Mouse (Mus musculus) hindbrain, postnatal 0 days (tissue): ENCODE data around the gene Astn1. TPM values are rescaled to one million over a fixed set of nuclear protein-coding genes. Genes with fewer than 3 reads are reported as not detected.

Experiments used
- ATAC-seq: fragments of 200-750 bp; cut with Nextera tagmentation; 2 replicates; pipeline ENCODE4 v1.8.0; 2017; ENCODE audit warnings: mild to moderate bottlenecking, moderate TSS enrichment, moderate library complexity
- DNase-seq: peaks from one replicate; pipeline ENCODE4 v3.0.0-alpha.2; 2015; ENCODE audit warnings: low spot score
- H3K27ac ChIP-seq: fragments of 300-500 bp; sonication (generic); 2 replicates; pipeline ENCODE4 v1.5.1; 2014; ENCODE audit warnings: mild to moderate bottlenecking
- H3K27me3 ChIP-seq: fragments of 300-500 bp; sonication (generic); 2 replicates; pipeline ENCODE4 v1.6.1; 2014; ENCODE audit warnings: low read length, mixed read lengths; ENCODE audit not compliant: insufficient read depth
- H3K36me3 ChIP-seq: fragments of 300-500 bp; sonication (generic); 2 replicates; pipeline ENCODE4 v1.6.1; 2014; ENCODE audit warnings: low read length, mixed read lengths; ENCODE audit not compliant: insufficient read depth
- H3K4me1 ChIP-seq: fragments of 300-500 bp; sonication (generic); 2 replicates; pipeline ENCODE4 v1.6.1; 2014; ENCODE audit warnings: antibody characterized with exemption, low read length, mixed read lengths; ENCODE audit not compliant: insufficient read depth
- H3K4me2 ChIP-seq: fragments of 300-500 bp; sonication (generic); 2 replicates; pipeline ENCODE4 v1.6.1; 2014; ENCODE audit warnings: low read depth, mild to moderate bottlenecking, low read length, moderate library complexity, mixed read lengths
- H3K4me3 ChIP-seq: fragments of 300-500 bp; sonication (generic); 2 replicates; pipeline ENCODE4 v1.5.1; 2014; ENCODE audit warnings: low read length
- H3K9ac ChIP-seq: fragments of 300-500 bp; sonication (generic); replicated peaks from 2 replicates; pipeline ENCODE4 v1.6.1; 2014; ENCODE audit warnings: mild to moderate bottlenecking, low read length, moderate library complexity, mixed read lengths
- H3K9me3 ChIP-seq: fragments of 300-500 bp; sonication (generic); 2 replicates; pipeline ENCODE4 v1.6.1; 2016; ENCODE audit warnings: low read length, mixed read lengths
- CTCF ChIP-seq: IDR thresholded peaks from 2 replicates; pipeline ENCODE4 v1.5.1; 2016; ENCODE audit warnings: antibody characterized with exemption, control low read depth, low read depth
- WGBS: fragments of 180-500 bp; shearing (Covaris S2); extraction: QIAGEN DNeasy Blood & Tissue Kit; methylation state at CpG from one replicate; pipeline ENCODE4 v1.1.7; 2014; 5-methylcytosine and 5-hydroxymethylcytosine counted together
- polyA plus RNA-seq: library from polyadenylated mRNA; unstranded; fragments of >200 nt; fragmentation: Nextera tagmentation; extraction: Ambion mirVana; gene quantifications from 2 replicates; pipeline ENCODE4 v1.2.1, GENCODE M21; 2015
- total RNA-seq: library from RNA; depleted of rRNA; stranded (reverse); fragments of >200 nt; gene quantifications from 2 replicates; pipeline ENCODE4 v1.2.3, GENCODE M21; 2014

Astn1 gene
- total and polyA plus RNA-seq, 2 experiments from 2014 or later, result 31.0 to 137 TPM

GRCm38 (mm10) chr1:158554020-158554505 lies 192.0 kb downstream of the Astn1 start:
- ATAC-seq, result peak; percentile 84
- 14% methylated on average over 6 of the region's 6 CpGs for WGBS
- DNase-seq, result peak; percentile 70

GRCm38 (mm10) chr1:158573168-158573567 lies 211.1 kb downstream of the Astn1 start:
- Histone ChIP-seq H3K36me3 (peaks cover 6% of the 10 kb centered on the region; the same call in 1 of the 2 replicates), H3K4me2 (no peak overlapping the region), H3K27ac (no peak overlapping the region), H3K9me3 (no peaks in the 10 kb centered on the region), H3K27me3 (no peaks in the 10 kb centered on the region), H3K4me1 (no peaks in the 10 kb centered on the region), H3K9ac (no peak overlapping the region), H3K4me3 (no peak overlapping the region)
- TF ChIP-seq CTCF, result no peak
- WGBS, result 90% methylated on average over 5 of the region's 5 CpGs
- ATAC-seq (no peak), DNase-seq (no peak)

More at GRCm38 (mm10) chr1:158554020-158554505, 192.0 kb downstream of the Astn1 start:
- no peaks in the 10 kb centered on the region for H3K27me3 ChIP-seq
- no peak for TF ChIP-seq CTCF
- H3K4me2 ChIP-seq, result no peak overlapping the region
- peak overlapping the region; percentile 27; the same call in 1 of the 2 replicates for H3K27ac ChIP-seq
- no peaks in the 10 kb centered on the region for H3K9me3 ChIP-seq
- H3K4me3 ChIP-seq, result no peak overlapping the region
- H3K36me3 ChIP-seq, result peaks cover 5% of the 10 kb centered on the region; the same call in 1 of the 2 replicates
- no peaks in the 10 kb centered on the region for H3K4me1 ChIP-seq
- no peak overlapping the region for H3K9ac ChIP-seq

- Histone ChIP-seq H3K27ac (no peak overlapping the region), H3K9ac (no peak overlapping the region), H3K9me3 (no peaks in the 10 kb centered on the region), H3K4me3 (no peak overlapping the region), H3K4me2 (no peak overlapping the region), H3K27me3 (no peaks in the 10 kb centered on the region), H3K36me3 (peaks cover 6% of the 10 kb centered on the region; the same call in 1 of the 2 replicates), H3K4me1 (no peaks in the 10 kb centered on the region)
- DNase-seq, result no peak
- TF ChIP-seq CTCF, result no peak
- 85% methylated on average over 7 of the region's 7 CpGs for WGBS
- ATAC-seq, result no peak
Observed at GRCm38 (mm10) chr1:158573597-158573996, 211.5 kb downstream of the Astn1 start.

GRCm38 (mm10) chr1:158575997-158576396 lies 213.9 kb downstream of the Astn1 start:
- Histone ChIP-seq H3K9ac (no peak overlapping the region), H3K36me3 (peaks cover 10% of the 10 kb centered on the region; the same call in 1 of the 2 replicates), H3K27ac (no peak overlapping the region), H3K4me2 (no peak overlapping the region), H3K9me3 (no peaks in the 10 kb centered on the region), H3K4me1 (no peaks in the 10 kb centered on the region), H3K27me3 (no peaks in the 10 kb centered on the region), H3K4me3 (no peak overlapping the region)
- ATAC-seq (no peak), DNase-seq (no peak)
- TF ChIP-seq CTCF, result no peak
- 81% methylated on average over 1 of the region's 1 CpGs for WGBS

GRCm38 (mm10) chr1:158581806-158582205 lies 219.7 kb downstream of the Astn1 start:
- H3K27me3 ChIP-seq, result no peaks in the 10 kb centered on the region
- peaks cover 4% of the 10 kb centered on the region; the same call in 1 of the 2 replicates for H3K36me3 ChIP-seq
- no peak for TF ChIP-seq CTCF
- DNase-seq (no peak), ATAC-seq (no peak)
- no peaks in the 10 kb centered on the region for H3K9me3 ChIP-seq
- H3K9ac ChIP-seq, result no peak overlapping the region
- H3K27ac ChIP-seq, result no peak overlapping the region
- H3K4me3 ChIP-seq, result no peak overlapping the region
- no peaks in the 10 kb centered on the region for H3K4me1 ChIP-seq
- no peak overlapping the region for H3K4me2 ChIP-seq

- WGBS, result 66% methylated on average over 3 of the region's 3 CpGs
- Histone ChIP-seq H3K4me2 (no peak overlapping the region), H3K4me1 (no peaks in the 10 kb centered on the region), H3K9ac (no peak overlapping the region), H3K9me3 (no peaks in the 10 kb centered on the region), H3K36me3 (peaks cover 6% of the 10 kb centered on the region; the same call in 1 of the 2 replicates), H3K27me3 (no peaks in the 10 kb centered on the region), H3K4me3 (no peak overlapping the region), H3K27ac (no peak overlapping the region)
- ATAC-seq (no peak), DNase-seq (no peak)
- TF ChIP-seq CTCF, result no peak
Observed at GRCm38 (mm10) chr1:158588903-158589302, 226.8 kb downstream of the Astn1 start.

GRCm38 (mm10) chr1:158596726-158597448 lies 234.8 kb downstream of the Astn1 start:
- no peak overlapping the region for H3K9ac ChIP-seq
- no peaks in the 10 kb centered on the region for H3K27me3 ChIP-seq
- no peaks in the 10 kb centered on the region for H3K9me3 ChIP-seq
- peak; percentile 68 for DNase-seq
- 39% methylated on average over 16 of the region's 16 CpGs for WGBS
- H3K4me3 ChIP-seq, result no peak overlapping the region
- peak; percentile 74 for TF ChIP-seq CTCF
- ATAC-seq, result peak; percentile 79
- H3K4me1 ChIP-seq, result no peaks in the 10 kb centered on the region
- no peaks in the 10 kb centered on the region; the same call in none of the 2 replicates for H3K36me3 ChIP-seq
- no peak overlapping the region for H3K27ac ChIP-seq
- no peak overlapping the region for H3K4me2 ChIP-seq
